10 mouse cellular contexts compared by ENCODE assay signal in the genomic region with DNA sequence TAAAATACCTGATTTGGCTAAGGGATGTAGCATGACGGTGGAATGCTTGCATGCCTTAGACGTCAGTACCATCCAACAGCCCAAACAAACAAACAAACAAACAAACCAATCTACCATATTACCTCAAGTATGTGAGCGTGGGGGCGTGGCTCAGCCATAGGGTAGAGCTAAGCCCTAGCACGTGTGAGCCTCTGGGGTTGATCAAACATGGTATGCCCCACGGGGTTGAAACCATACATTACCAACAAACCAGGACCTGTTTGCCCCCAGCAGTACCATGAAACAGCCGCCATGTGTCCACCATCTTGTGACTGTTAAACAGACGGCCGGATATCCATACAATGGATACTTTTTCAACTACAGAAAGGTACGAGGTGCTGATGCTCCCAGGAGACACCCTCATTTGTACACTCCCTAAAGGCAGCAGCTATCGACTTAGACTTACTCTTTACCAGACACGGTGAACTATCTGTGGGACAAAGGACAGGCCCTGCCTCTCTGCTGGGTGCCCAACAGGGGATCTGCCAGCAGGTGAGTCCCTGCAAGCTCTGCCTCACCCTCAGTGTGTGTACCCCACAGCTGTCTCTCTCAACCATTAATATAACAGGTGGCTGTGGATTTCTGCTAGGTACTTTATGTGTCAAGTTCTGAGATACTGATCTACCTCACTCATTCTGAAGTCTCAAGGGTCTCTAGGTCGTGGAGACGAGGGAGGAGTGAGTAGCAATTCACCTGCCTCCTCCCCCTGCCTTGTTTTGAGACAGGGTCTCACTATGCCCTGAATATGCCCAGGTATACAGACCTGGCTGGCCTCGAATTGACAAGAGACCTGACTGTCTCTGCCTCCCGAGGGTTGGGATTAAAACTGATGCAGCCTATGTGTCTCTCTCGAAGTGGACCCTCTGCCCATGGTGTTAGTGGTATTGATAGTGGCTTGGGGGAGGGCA. TPM values are rescaled to one million over a fixed set of nuclear protein-coding genes. Genes with fewer than 3 reads are reported as not detected.
DNase-seq lines count a peak whose midpoint lies in the region; ATAC-seq and TF ChIP-seq lines count a peak whose summit lies in the region.
"Had no signal": no experiment of that assay in that cellular context is flagged by ENCODE, and none has a peak within 500 bp of the region (broad histone marks: within the 10 kb centered on the region; RNA-seq: fewer than 3 reads in every experiment).

No protein-coding gene starts in this region.

- H3K9ac ChIP-seq in forebrain, embryonic 11.5 days (ENCODE audit: low read length) = no peak overlapping the region
- no peak overlapping the region for H3K9ac ChIP-seq in forebrain, embryonic 12.5 days
- no peak overlapping the region for H3K9ac ChIP-seq in limb, embryonic 14.5 days (ENCODE audit: low read depth, low read length, severe bottlenecking)
- H3K9ac ChIP-seq in forebrain, embryonic 16.5 days (replicated peaks; ENCODE audit: low read depth, low read length) = no peak overlapping the region

- 87% methylated on average over 17 of the region's 17 CpGs for WGBS in forebrain, embryonic 11.5 days
- 91% methylated on average over 17 of the region's 17 CpGs for WGBS in forebrain, embryonic 12.5 days
- WGBS in limb, embryonic 14.5 days = 84% methylated on average over 17 of the region's 17 CpGs
- WGBS in cerebellum, adult 2 months = 88% methylated on average over 17 of the region's 17 CpGs
- 88% methylated on average over 17 of the region's 17 CpGs for WGBS in forebrain, embryonic 16.5 days

- peaks cover 14% of the 10 kb centered on the region for H3K4me1 ChIP-seq in forebrain, embryonic 11.5 days (replicated peaks; ENCODE audit: control insufficient read depth, insufficient read depth, low read length)
- H3K4me1 ChIP-seq in forebrain, embryonic 12.5 days = peaks cover 29% of the 10 kb centered on the region
- H3K4me1 ChIP-seq in megakaryocyte, embryonic 14.5 days = peaks cover 76% of the 10 kb centered on the region
- peaks cover 44% of the 10 kb centered on the region for H3K4me1 ChIP-seq in limb, embryonic 14.5 days (ENCODE audit: control insufficient read depth, insufficient read depth, low read length)
- H3K4me1 ChIP-seq in cerebellum, adult 2 months (ENCODE audit: control insufficient read depth, insufficient read depth, low read length) = no peaks in the 10 kb centered on the region
- peaks cover 7% of the 10 kb centered on the region for H3K4me1 ChIP-seq in forebrain, embryonic 16.5 days (replicated peaks; ENCODE audit: control insufficient read depth, insufficient read depth, low read length)

- no peak for TF ChIP-seq CTCF in cerebellum, adult 2 months (IDR thresholded peaks at IDR 0.05; ENCODE audit: borderline replicate concordance, insufficient read depth, low read depth, low read length)

- TF ChIP-seq POLR2A in limb, embryonic 14.5 days (IDR thresholded peaks at IDR 0.05; ENCODE audit: borderline replicate concordance, extremely low read depth, insufficient read depth, insufficient read length) = no peak
- no peak for TF ChIP-seq POLR2A in cerebellum, adult 2 months (IDR thresholded peaks at IDR 0.05; ENCODE audit: borderline replicate concordance, insufficient read depth, low read length)

- ATAC-seq in forebrain, embryonic 11.5 days (replicated peaks; ENCODE audit: low FRiP score) = no peak
- no peak for ATAC-seq in forebrain, embryonic 12.5 days (ENCODE audit: low FRiP score)
- no peak for ATAC-seq in megakaryocyte, adult 5-6 weeks (ENCODE audit: poor library complexity, severe bottlenecking)
- no peak for ATAC-seq in limb, embryonic 14.5 days (ENCODE audit: low FRiP score, low read depth)
- ATAC-seq in forebrain, embryonic 16.5 days = no peak
- ATAC-seq: activated CD4-positive, CD25-positive, alpha-beta regulatory T cell, adult 4 months; midbrain, embryonic 16.5 days had no signal

- H3K4me2 ChIP-seq in forebrain, embryonic 11.5 days (ENCODE audit: low read depth, low read length, severe bottlenecking) = no peak overlapping the region
- H3K4me2 ChIP-seq in forebrain, embryonic 12.5 days = no peak overlapping the region
- H3K4me2 ChIP-seq in limb, embryonic 14.5 days (replicated peaks; ENCODE audit: low read depth, low read length, severe bottlenecking) = no peak overlapping the region
- H3K4me2 ChIP-seq in forebrain, embryonic 16.5 days (ENCODE audit: low read length) = no peak overlapping the region

- H3K36me3 ChIP-seq in forebrain, embryonic 11.5 days (ENCODE audit: control insufficient read depth, insufficient read depth, low read length) = no peaks in the 10 kb centered on the region
- no peaks in the 10 kb centered on the region for H3K36me3 ChIP-seq in forebrain, embryonic 12.5 days (replicated peaks)
- peaks cover 53% of the 10 kb centered on the region for H3K36me3 ChIP-seq in megakaryocyte, embryonic 14.5 days (replicated peaks; ENCODE audit: low read length)
- H3K36me3 ChIP-seq in limb, embryonic 14.5 days (ENCODE audit: control insufficient read depth, insufficient read depth, low read length) = peaks cover 6% of the 10 kb centered on the region; the same call in 1 of the 2 replicates
- no peaks in the 10 kb centered on the region for H3K36me3 ChIP-seq in forebrain, embryonic 16.5 days (ENCODE audit: control insufficient read depth, insufficient read depth)

- no peaks in the 10 kb centered on the region for H3K27me3 ChIP-seq in forebrain, embryonic 11.5 days (ENCODE audit: control insufficient read depth, insufficient read depth, low read length)
- H3K27me3 ChIP-seq in forebrain, embryonic 12.5 days = no peaks in the 10 kb centered on the region
- H3K27me3 ChIP-seq in megakaryocyte, embryonic 14.5 days (replicated peaks) = no peaks in the 10 kb centered on the region
- H3K27me3 ChIP-seq in limb, embryonic 14.5 days (ENCODE audit: control insufficient read depth, insufficient read depth, low read length) = no peaks in the 10 kb centered on the region
- no peaks in the 10 kb centered on the region for H3K27me3 ChIP-seq in cerebellum, adult 2 months (ENCODE audit: control insufficient read depth, insufficient read depth, low read length)
- H3K27me3 ChIP-seq in forebrain, embryonic 16.5 days (replicated peaks; ENCODE audit: control insufficient read depth, insufficient read depth, low read length) = no peaks in the 10 kb centered on the region

- peaks cover 3% of the 10 kb centered on the region; the same call in 1 of the 2 replicates for H3K9me3 ChIP-seq in forebrain, embryonic 11.5 days (ENCODE audit: control insufficient read depth, low read length)
- H3K9me3 ChIP-seq in forebrain, embryonic 12.5 days = peaks cover 4% of the 10 kb centered on the region; the same call in 1 of the 2 replicates
- peaks cover 11% of the 10 kb centered on the region for H3K9me3 ChIP-seq in megakaryocyte, embryonic 14.5 days
- H3K9me3 ChIP-seq in limb, embryonic 14.5 days (ENCODE audit: control insufficient read depth, low read length) = no peaks in the 10 kb centered on the region
- H3K9me3 ChIP-seq in forebrain, embryonic 16.5 days (ENCODE audit: control insufficient read depth, low read length) = no peaks in the 10 kb centered on the region

- no peak overlapping the region for H3K4me3 ChIP-seq in forebrain, embryonic 11.5 days (ENCODE audit: low read depth, low read length)
- no peak overlapping the region for H3K4me3 ChIP-seq in forebrain, embryonic 12.5 days (replicated peaks)
- peak overlapping the region; percentile 95 for H3K4me3 ChIP-seq in megakaryocyte, embryonic 14.5 days (replicated peaks)
- H3K4me3 ChIP-seq in limb, embryonic 14.5 days (replicated peaks; ENCODE audit: low read length) = no peak overlapping the region
- H3K4me3 ChIP-seq in cerebellum, adult 2 months (replicated peaks; ENCODE audit: insufficient read depth, low read depth, low read length) = no peak overlapping the region
- H3K4me3 ChIP-seq in forebrain, embryonic 16.5 days (replicated peaks; ENCODE audit: low read length) = no peak overlapping the region

- H3K27ac ChIP-seq in forebrain, embryonic 11.5 days (ENCODE audit: low read depth, low read length) = no peak overlapping the region
- no peak overlapping the region for H3K27ac ChIP-seq in forebrain, embryonic 12.5 days
- H3K27ac ChIP-seq in limb, embryonic 14.5 days (replicated peaks; ENCODE audit: low read depth, low read length) = peak overlapping the region; percentile 79
- H3K27ac ChIP-seq in cerebellum, adult 2 months (ENCODE audit: insufficient read depth, low read length) = no peak overlapping the region
- no peak overlapping the region for H3K27ac ChIP-seq in forebrain, embryonic 16.5 days (ENCODE audit: low read length)

- peak; percentile 39 for DNase-seq in forebrain, embryonic 11.5 days (ENCODE audit: low spot score)
- no peak for DNase-seq in limb, embryonic 14.5 days (ENCODE audit: low spot score)
- peak; percentile 50 for DNase-seq in thymus, postnatal 0 days (ENCODE audit: low spot score)
- DNase-seq in cerebellum, adult 2 months = no peak

RNA-seq across cellular contexts. Expression of gene Zfp36l2, which starts 8.4 kb away (rescaled TPM):
- polyA plus RNA-seq in forebrain, embryonic 11.5 days (2014; fragmentation: Nextera tagmentation; extraction: Ambion mirVana) = 11.9 and 15.3 TPM in 2 replicates
- 9.7 and 10.6 TPM in 2 replicates for polyA plus RNA-seq in forebrain, embryonic 12.5 days (2016; fragmentation: Nextera tagmentation; extraction: Ambion mirVana)
- polyA plus RNA-seq in megakaryocyte, embryonic 14.5 days (2012; ENCODE audit: insufficient read depth, low replicate concordance) = 174 and 534 TPM in 2 replicates
- 316 and 357 TPM in 2 replicates for total RNA-seq in megakaryocyte, adult 5-6 weeks (2015)
- total RNA-seq in megakaryocyte, adult 5-6 weeks (2017) = 121 and 168 TPM in 2 replicates
- 80.1 and 113 TPM in 2 replicates for polyA plus RNA-seq in limb, embryonic 14.5 days (2012; rRNA removed)
- 30.9 and 32.6 TPM in 2 replicates for polyA plus RNA-seq in limb, embryonic 14.5 days (2014; fragmentation: Nextera tagmentation; extraction: Ambion mirVana)
- 28.4 and 35.1 TPM in 2 replicates for polyA plus RNA-seq in thymus, postnatal 0 days (2015; fragmentation: Nextera tagmentation; extraction: Ambion mirVana)
- polyA plus RNA-seq in cerebellum, adult 2 months (2012; rRNA removed) = 14.2 and 15.9 TPM in 2 replicates
- polyA plus RNA-seq in forebrain, embryonic 16.5 days (2015; fragmentation: Nextera tagmentation; extraction: Ambion mirVana) = 3.4 and 4.2 TPM in 2 replicates

Comparison
In these comparisons a context has a peak if more than half of its experiments do, and no peak if none do; other contexts are left out.
1. DNase-seq: peak in forebrain, embryonic 11.5 days (single experiment) and thymus, postnatal 0 days (single experiment); none in limb, embryonic 14.5 days (single experiment) and cerebellum, adult 2 months (0 of 2).